Mouse (Mus musculus): ENCODE results near the gene Ubxn6. TPM values are rescaled to one million over a fixed set of nuclear protein-coding genes. Genes with fewer than 3 reads are reported as not detected.

The Ubxn6 gene
- polyA plus RNA-seq, 3 experiments from 2014 or later: 28.7 to 41.6 (median 34.2) TPM

- ATAC-seq: peak; percentile 27
Measured at GRCm38 (mm10) chr17:56022131-56022988, 52.5 kb downstream of the Ubxn6 start.

- peak; percentile 86 for ATAC-seq
Measured at GRCm38 (mm10) chr17:56021161-56021910, 53.5 kb downstream of the Ubxn6 start.

GRCm38 (mm10) chr17:56020400-56021084, 54.3 kb downstream of the Ubxn6 start:
- no peak for ATAC-seq

GRCm38 (mm10) chr17:56018347-56019131, 56.3 kb downstream of the Ubxn6 start:
- peak; percentile 51 for ATAC-seq

GRCm38 (mm10) chr17:56017848-56018247, 57.0 kb downstream of the Ubxn6 start:
- no peak for ATAC-seq

Other genes with a start within 250 kb of the Ubxn6 start
- 10 to 100 TPM; 13.0 to 18.7 (median 15.8) TPM for gene Zfp119a, start 196.1 kb downstream of the Ubxn6 start, polyA plus RNA-seq (2017; shearing (Covaris generic))
- 10 to 100 TPM; 26.9 to 35.6 (median 29.1) TPM for gene Zfp959, start 182.9 kb downstream of the Ubxn6 start, polyA plus RNA-seq (2017; shearing (Covaris generic))
- gene Zfp119b, start 125.5 kb downstream of the Ubxn6 start, polyA plus RNA-seq (2017; shearing (Covaris generic)): 10 to 100 TPM in 2 of 3 experiments, 1 to 10 TPM in 1; 8.1 to 20.3 (median 17.7) TPM
- gene Ebi3, start 122.4 kb downstream of the Ubxn6 start, polyA plus RNA-seq (2017; shearing (Covaris generic)): 10 to 100 TPM; 50.3 to 70.8 (median 50.4) TPM
- gene Yju2, start 115.9 kb downstream of the Ubxn6 start, polyA plus RNA-seq (2017; shearing (Covaris generic)): 10 to 100 TPM; 25.6 to 36.5 (median 33.0) TPM
- gene Shd, start 104.6 kb downstream of the Ubxn6 start, polyA plus RNA-seq (2017; shearing (Covaris generic)): under 1 TPM in 1 of 3 experiments, not detected in 2; 0.40 TPM
- gene Fsd1, start 88.5 kb downstream of the Ubxn6 start, polyA plus RNA-seq (2017; shearing (Covaris generic)): under 1 TPM in 1 of 3 experiments, not detected in 2; 0.98 TPM
- under 1 TPM in 1 of 3 experiments, not detected in 2; 0.30 TPM for gene Stap2, start 69.4 kb downstream of the Ubxn6 start, polyA plus RNA-seq (2017; shearing (Covaris generic))
- 10 to 100 TPM in 2 of 3 experiments, 1 to 10 TPM in 1; 8.3 to 24.2 (median 17.4) TPM for gene Mpnd, start 69.3 kb downstream of the Ubxn6 start, polyA plus RNA-seq (2017; shearing (Covaris generic))
- 10 to 100 TPM; 86.9 to 93.6 (median 91.6) TPM for gene Sh3gl1, start 38.4 kb downstream of the Ubxn6 start, polyA plus RNA-seq (2017; shearing (Covaris generic))
- 1 to 10 TPM in 2 of 3 experiments, under 1 TPM in 1; 0.63 to 3.6 (median 1.3) TPM for gene Chaf1a, start 34.6 kb downstream of the Ubxn6 start, polyA plus RNA-seq (2017; shearing (Covaris generic))
- 10 to 100 TPM; 32.5 to 58.6 (median 40.3) TPM for gene Hdgfl2, start 4.6 kb upstream of the Ubxn6 start, polyA plus RNA-seq (2017; shearing (Covaris generic))
- under 1 TPM in 1 of 3 experiments, not detected in 2; 0.09 TPM for gene Plin4, start 34.8 kb upstream of the Ubxn6 start, polyA plus RNA-seq (2017; shearing (Covaris generic))
- gene Plin5, start 42.6 kb upstream of the Ubxn6 start, polyA plus RNA-seq (2017; shearing (Covaris generic)): under 1 TPM in 1 of 3 experiments, not detected in 2; 0.16 TPM
- not detected for gene Lrg1, start 47.0 kb upstream of the Ubxn6 start, polyA plus RNA-seq (2017; shearing (Covaris generic))
- gene Sema6b, start 65.3 kb upstream of the Ubxn6 start, polyA plus RNA-seq (2017; shearing (Covaris generic)): under 1 TPM in 1 of 3 experiments, not detected in 2; 0.13 TPM
- 10 to 100 TPM; 29.8 to 39.7 (median 37.9) TPM for gene Tnfaip8l1, start 87.4 kb upstream of the Ubxn6 start, polyA plus RNA-seq (2017; shearing (Covaris generic))
- gene Mydgf, start 108.9 kb upstream of the Ubxn6 start, polyA plus RNA-seq (2017; shearing (Covaris generic)): 10 to 100 TPM; 53.3 to 65.6 (median 59.5) TPM
- 10 to 100 TPM; 13.6 to 17.5 (median 14.5) TPM for gene Dpp9, start 143.9 kb upstream of the Ubxn6 start, polyA plus RNA-seq (2017; shearing (Covaris generic))
- gene Fem1a, start 181.8 kb upstream of the Ubxn6 start, polyA plus RNA-seq (2017; shearing (Covaris generic)): 1 to 10 TPM; 4.9 to 6.2 (median 6.1) TPM
- 10 to 100 TPM in 1 of 3 experiments, 1 to 10 TPM in 2; 8.1 to 11.5 (median 8.7) TPM for gene Ticam1, start 201.8 kb upstream of the Ubxn6 start, polyA plus RNA-seq (2017; shearing (Covaris generic))
- gene Plin3, start 217.8 kb upstream of the Ubxn6 start, polyA plus RNA-seq (2017; shearing (Covaris generic)): 10 to 100 TPM; 25.6 to 28.7 (median 25.6) TPM
- gene Arrdc5, start 225.3 kb upstream of the Ubxn6 start, polyA plus RNA-seq (2017; shearing (Covaris generic)): not detected
- 10 to 100 TPM in 1 of 3 experiments, 1 to 10 TPM in 2; 7.1 to 60.4 (median 9.6) TPM for gene Uhrf1, start 228.3 kb upstream of the Ubxn6 start, polyA plus RNA-seq (2017; shearing (Covaris generic))

Measured in inflammation-experienced regulatory T-cells, adult 6 months (primary cell).